ENCODE assay signal across 24 mouse cellular contexts in the genomic region with DNA sequence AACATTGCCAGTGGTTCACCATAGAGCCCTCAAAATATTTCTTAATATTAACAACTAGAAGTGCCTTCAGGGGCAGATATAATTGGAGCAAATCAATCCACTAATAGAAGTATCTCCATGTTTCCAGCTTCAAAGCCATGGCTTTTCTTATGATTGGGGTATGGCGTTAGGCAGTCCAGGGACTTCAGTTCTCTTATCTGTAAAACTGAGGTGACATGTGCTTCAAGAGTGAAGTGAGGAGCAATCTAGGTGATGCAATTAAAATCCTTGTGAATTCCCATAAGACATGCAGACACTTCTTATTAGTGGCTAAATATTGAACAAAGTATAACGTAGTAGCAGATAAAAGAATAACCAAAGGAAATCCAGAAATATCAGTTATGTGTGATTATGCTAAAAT.
"Had no signal": no experiment of that assay in that cellular context is flagged by ENCODE, and none has a peak within 500 bp of the region (broad histone marks: within the 10 kb centered on the region; RNA-seq: fewer than 3 reads in every experiment).

No protein-coding gene starts in this region.

- H3K4me3 ChIP-seq: heart, adult 2 months; heart, embryonic 13.5 days; heart, embryonic 15.5 days; hindbrain, embryonic 13.5 days; hindbrain, embryonic 15.5 days; kidney, embryonic 15.5 days; limb, embryonic 13.5 days; limb, embryonic 15.5 days had no signal

- H3K4me1 ChIP-seq: heart, embryonic 13.5 days; heart, embryonic 15.5 days; hindbrain, embryonic 13.5 days; hindbrain, embryonic 15.5 days; kidney, embryonic 15.5 days; limb, embryonic 13.5 days; limb, embryonic 15.5 days had no signal

- H3K27ac ChIP-seq: heart, adult 2 months; heart, embryonic 13.5 days; heart, embryonic 15.5 days; hindbrain, embryonic 13.5 days; hindbrain, embryonic 15.5 days; hindbrain, postnatal 0 days; kidney, embryonic 15.5 days; kidney, postnatal 0 days; limb, embryonic 13.5 days; limb, embryonic 15.5 days had no signal

- DNase-seq: gastrocnemius, postnatal 14 days; gastrocnemius, postnatal 36 days; heart, adult 11 months; heart, adult 2 months; heart, postnatal 14 days; heart, postnatal 36 days; kidney, adult 11 months; kidney, adult 2 months; kidney, adult 9 months; kidney, postnatal 14 days; kidney, postnatal 36 days; layer of hippocampus, adult 9-11 months; left cerebral cortex, postnatal 4 days had no signal

- H3K27me3 ChIP-seq: heart, embryonic 13.5 days; heart, embryonic 15.5 days; hindbrain, embryonic 13.5 days; hindbrain, embryonic 15.5 days; kidney, embryonic 15.5 days; limb, embryonic 13.5 days; limb, embryonic 15.5 days had no signal

- H3K36me3 ChIP-seq: heart, embryonic 13.5 days; heart, embryonic 15.5 days; hindbrain, embryonic 13.5 days; hindbrain, embryonic 15.5 days; kidney, embryonic 15.5 days; limb, embryonic 13.5 days; limb, embryonic 15.5 days had no signal

- ATAC-seq: hindbrain, postnatal 0 days; intestine, embryonic 16.5 days had no signal

- H3K4me2 ChIP-seq: heart, embryonic 11.5 days; heart, embryonic 13.5 days; heart, embryonic 15.5 days; hindbrain, embryonic 13.5 days; hindbrain, embryonic 15.5 days; kidney, embryonic 15.5 days; limb, embryonic 13.5 days; limb, embryonic 15.5 days had no signal

- H3K9ac ChIP-seq: heart, embryonic 13.5 days; heart, embryonic 15.5 days; hindbrain, embryonic 13.5 days; hindbrain, embryonic 15.5 days; kidney, embryonic 15.5 days; limb, embryonic 13.5 days; limb, embryonic 15.5 days had no signal

- H3K9me3 ChIP-seq: heart, embryonic 13.5 days; heart, embryonic 15.5 days; hindbrain, embryonic 13.5 days; hindbrain, embryonic 15.5 days; kidney, embryonic 15.5 days; limb, embryonic 13.5 days; limb, embryonic 15.5 days had no signal
